Mouse (Mus musculus) liver, postnatal 0 days (tissue): ENCODE measurements at regions not wholly inside any gene's neighbourhood (a gene's known extent, or its start where the extent isn't known, plus 50 kb on each side); places are given as distances from the start of the nearest gene placed in this dataset.

Experiments
- ATAC-seq: fragments of 200-750 bp; cut with Nextera tagmentation; 2 replicates; pipeline ENCODE4 v1.8.0; 2017; ENCODE audit warnings: mild to moderate bottlenecking, moderate library complexity
- DNase-seq: peaks from one replicate; pipeline ENCODE4 v3.0.0-alpha.2; 2016
- H3K27ac ChIP-seq: fragments of 300-500 bp; sonication (generic); 2 replicates; pipeline ENCODE4 v1.5.1; 2014; ENCODE audit warnings: antibody characterized with exemption, moderate library complexity, mild to moderate bottlenecking, low read depth
- H3K27me3 ChIP-seq: fragments of 300-500 bp; sonication (generic); 2 replicates; pipeline ENCODE4 v1.6.1; 2014; ENCODE audit warnings: low read length, control low read depth, mixed read lengths; ENCODE audit not compliant: insufficient read depth
- H3K36me3 ChIP-seq: fragments of 300-500 bp; sonication (generic); replicated peaks from 2 replicates; pipeline ENCODE4 v1.6.1; 2014; ENCODE audit warnings: mild to moderate bottlenecking, control low read depth, low read length, moderate library complexity, mixed read lengths; ENCODE audit not compliant: insufficient read depth
- H3K4me1 ChIP-seq: fragments of 300-500 bp; sonication (generic); 2 replicates; pipeline ENCODE4 v1.6.1; 2014; ENCODE audit warnings: antibody characterized with exemption, mild to moderate bottlenecking, control low read depth; ENCODE audit not compliant: insufficient read depth
- H3K4me2 ChIP-seq: fragments of 300-500 bp; sonication (generic); 2 replicates; pipeline ENCODE4 v1.6.1; 2014; ENCODE audit warnings: low read depth, mild to moderate bottlenecking, low read length, moderate library complexity, mixed read lengths
- H3K4me3 ChIP-seq: fragments of 300-500 bp; sonication (generic); 2 replicates; pipeline ENCODE4 v1.5.1; 2014; ENCODE audit warnings: low read depth, low read length
- H3K9ac ChIP-seq: fragments of 300-500 bp; sonication (generic); replicated peaks from 2 replicates; pipeline ENCODE4 v1.6.1; 2014; ENCODE audit warnings: mild to moderate bottlenecking, moderate library complexity
- H3K9me3 ChIP-seq: fragments of 300-500 bp; sonication (generic); 2 replicates; pipeline ENCODE4 v1.6.1; 2016; ENCODE audit warnings: mild to moderate bottlenecking, control low read depth, low read length, mixed read lengths
- CTCF ChIP-seq: sonication (generic); IDR thresholded peaks from 2 replicates; pipeline ENCODE4 v1.5.1; 2016; ENCODE audit warnings: antibody characterized with exemption, low read depth
- EP300 ChIP-seq: IDR thresholded peaks from 2 replicates; pipeline ENCODE4 v1.6.1; 2016; ENCODE audit warnings: antibody characterized with exemption, low read depth, mild to moderate bottlenecking
- WGBS: fragments of 180-500 bp; shearing (Covaris S2); extraction: QIAGEN DNeasy Blood & Tissue Kit; methylation state at CpG from one replicate; pipeline ENCODE4 v1.1.7; 2014; ENCODE audit not compliant: insufficient replicate concordance; 5-methylcytosine and 5-hydroxymethylcytosine counted together

GRCm38 (mm10) chr6:148604790-148605189 is 160.6 kb upstream of the Tmtc1 start:
- Histone ChIP-seq H3K27me3 (no peaks in the 10 kb centered on the region), H3K9ac (no peak overlapping the region), H3K4me1 (peaks cover 11% of the 10 kb centered on the region), H3K9me3 (no peaks in the 10 kb centered on the region), H3K4me2 (no peak overlapping the region), H3K36me3 (no peaks in the 10 kb centered on the region), H3K27ac (no peak overlapping the region), H3K4me3 (no peak overlapping the region)
- DNase-seq (no peak), ATAC-seq (no peak)
- WGBS, result 0% methylated on average over 1 of the region's 1 CpGs
- TF ChIP-seq EP300, result no peak
- no peak for TF ChIP-seq CTCF

- DNase-seq (peak; percentile 20), ATAC-seq (peak; percentile 69)
- no peaks in the 10 kb centered on the region for H3K9me3 ChIP-seq
- no peak overlapping the region for H3K9ac ChIP-seq
- H3K27ac ChIP-seq, result peak overlapping the region; percentile 66
- H3K4me3 ChIP-seq, result no peak overlapping the region
- WGBS, result 64% methylated on average over 2 of the region's 2 CpGs
- peaks cover 12% of the 10 kb centered on the region for H3K4me1 ChIP-seq
- H3K27me3 ChIP-seq, result no peaks in the 10 kb centered on the region
- peak overlapping the region; percentile 23; the same call in 1 of the 2 replicates for H3K4me2 ChIP-seq
- H3K36me3 ChIP-seq, result no peaks in the 10 kb centered on the region
- TF ChIP-seq EP300 (no peak), CTCF (no peak)
Measured at GRCm38 (mm10) chr6:148603878-148604277, 159.7 kb upstream of the Tmtc1 start.

GRCm38 (mm10) chr6:148603460-148603859 is 159.3 kb upstream of the Tmtc1 start:
- Histone ChIP-seq H3K4me1 (peaks cover 16% of the 10 kb centered on the region), H3K9ac (no peak overlapping the region), H3K36me3 (no peaks in the 10 kb centered on the region), H3K4me3 (no peak overlapping the region), H3K27me3 (no peaks in the 10 kb centered on the region), H3K4me2 (peak overlapping the region; percentile 23), H3K9me3 (no peaks in the 10 kb centered on the region), H3K27ac (peak overlapping the region; percentile 66)
- ATAC-seq, result peak; percentile 98
- TF ChIP-seq EP300 (peak; percentile 98), CTCF (no peak)
- 47% methylated on average over 4 of the region's 4 CpGs for WGBS
- peak; percentile 52 for DNase-seq

GRCm38 (mm10) chr6:148602894-148603293 is 158.7 kb upstream of the Tmtc1 start:
- peak overlapping the region; percentile 23 for H3K4me2 ChIP-seq
- H3K36me3 ChIP-seq, result no peaks in the 10 kb centered on the region
- peak; percentile 50 for ATAC-seq

GRCm38 (mm10) chr6:148600934-148601333 is 156.7 kb upstream of the Tmtc1 start:
- Histone ChIP-seq H3K36me3 (no peaks in the 10 kb centered on the region), H3K4me3 (no peak overlapping the region), H3K27me3 (no peaks in the 10 kb centered on the region), H3K4me2 (no peak overlapping the region), H3K27ac (no peak overlapping the region), H3K9me3 (no peaks in the 10 kb centered on the region), H3K4me1 (peaks cover 17% of the 10 kb centered on the region), H3K9ac (no peak overlapping the region)
- ATAC-seq, result no peak
- WGBS, result 73% methylated on average over 2 of the region's 2 CpGs
- no peak for DNase-seq
- TF ChIP-seq EP300 (no peak), CTCF (no peak)

More at GRCm38 (mm10) chr6:148602894-148603293, 158.7 kb upstream of the Tmtc1 start:
- no peaks in the 10 kb centered on the region for H3K9me3 ChIP-seq
- WGBS, result 82% methylated on average over 2 of the region's 2 CpGs
- peak; percentile 18 for DNase-seq
- H3K27ac ChIP-seq, result peak overlapping the region; percentile 66
- TF ChIP-seq CTCF (0 out of 2 replicates have a peak, but pooled peaks have one; percentile 5), EP300 (no peak)
- no peaks in the 10 kb centered on the region for H3K27me3 ChIP-seq
- no peak overlapping the region for H3K9ac ChIP-seq
- H3K4me3 ChIP-seq, result no peak overlapping the region
- H3K4me1 ChIP-seq, result peaks cover 17% of the 10 kb centered on the region

- Histone ChIP-seq H3K27ac (no peak overlapping the region), H3K9me3 (no peaks in the 10 kb centered on the region), H3K36me3 (no peaks in the 10 kb centered on the region), H3K27me3 (no peaks in the 10 kb centered on the region), H3K4me1 (peaks cover 17% of the 10 kb centered on the region), H3K4me3 (no peak overlapping the region), H3K9ac (no peak overlapping the region), H3K4me2 (no peak overlapping the region)
- DNase-seq, result no peak
- TF ChIP-seq CTCF (no peak), EP300 (no peak)
- no peak for ATAC-seq
- 70% methylated on average over 4 of the region's 4 CpGs for WGBS
Measured at GRCm38 (mm10) chr6:148599473-148599872, 155.3 kb upstream of the Tmtc1 start.
